Mouse (Mus musculus) C2C12 (cell line): ENCODE results near the gene Rhbdl1. TPM values are rescaled to one million over a fixed set of nuclear protein-coding genes. Genes with fewer than 3 reads are reported as not detected.

Experiments
- H3K27me3 ChIP-seq: one replicate; pipeline ENCODE4 v1.6.1; 2011; ENCODE audit not compliant: control insufficient read depth, insufficient read depth, insufficient read length
- H3K36me3 ChIP-seq: one replicate; pipeline ENCODE4 v1.6.1; 2011; ENCODE audit not compliant: control insufficient read depth, insufficient read depth
- H3K4me3 ChIP-seq: one replicate; pipeline ENCODE4 v1.5.1; 2011; ENCODE audit warnings: mild to moderate bottlenecking, control low read depth; ENCODE audit not compliant: poor library complexity, insufficient read depth, severe bottlenecking
- H3K79me2 ChIP-seq: one replicate; pipeline ENCODE4 v1.6.1; 2011; ENCODE audit not compliant: control insufficient read depth, insufficient read depth
- H3K79me3 ChIP-seq: one replicate; pipeline ENCODE4 v1.6.1; 2011; ENCODE audit warnings: low read depth, control low read depth
- H3ac ChIP-seq: one replicate; pipeline ENCODE3; 2011; ENCODE audit warnings: low read depth; ENCODE audit not compliant: control insufficient read depth, insufficient read length
- CEBPB ChIP-seq: IDR thresholded peaks from one replicate; pipeline ENCODE4 v1.6.1; 2011; ENCODE audit warnings: low read depth, mild to moderate bottlenecking, control low read depth, moderate library complexity
- CTCF ChIP-seq: IDR thresholded peaks from one replicate; pipeline ENCODE4 v1.5.1; 2011; ENCODE audit not compliant: control insufficient read depth, insufficient read depth, insufficient read length
- FOSL1 ChIP-seq: IDR thresholded peaks from one replicate; pipeline ENCODE4 v1.8.0; 2011; ENCODE audit warnings: mild to moderate bottlenecking, low read length; ENCODE audit not compliant: poor library complexity, insufficient read depth, severe bottlenecking
- MAX ChIP-seq: IDR thresholded peaks from one replicate; pipeline ENCODE4 v1.6.1; 2011; ENCODE audit warnings: mild to moderate bottlenecking, control low read depth
- MYOD1 ChIP-seq: IDR thresholded peaks from one replicate; pipeline ENCODE4 v1.6.1; 2011; ENCODE audit warnings: low read depth; ENCODE audit not compliant: control insufficient read depth, insufficient read length
- MYOG ChIP-seq: IDR thresholded peaks from one replicate; pipeline ENCODE4 v1.6.1; 2011; ENCODE audit not compliant: control insufficient read depth, insufficient read length; ENCODE audit errors: extremely low read depth
- USF1 ChIP-seq: IDR thresholded peaks from one replicate; pipeline ENCODE4 v1.6.1; 2011; ENCODE audit warnings: low read depth, mild to moderate bottlenecking, control low read depth, moderate library complexity
- polyA plus RNA-seq: library from polyadenylated mRNA; unstranded; fragments of >200 nt; fragmentation: generic; extraction: Trizol; gene quantifications from one replicate; pipeline ENCODE4 v1.2.1, GENCODE M21; 2012; ENCODE audit warnings: missing spikeins

Rhbdl1 gene
- polyA plus RNA-seq, 1 experiment = 0.40 TPM

- H3K79me3 ChIP-seq = no peaks in the 10 kb centered on the region
- no peaks in the 10 kb centered on the region for H3K36me3 ChIP-seq
- no peaks in the 10 kb centered on the region for H3K27me3 ChIP-seq
- H3K79me2 ChIP-seq = peaks cover 13% of the 10 kb centered on the region
- H3ac ChIP-seq = peak within 1 kb of the TSS; percentile 75
- TF ChIP-seq FOSL1 (no peak), USF1 (no peak), CTCF (no peak), MYOG (no peak), MYOD1 (no peak)
- peak within 1 kb of the TSS; percentile 57 for H3K4me3 ChIP-seq
Observed at GRCm38 (mm10) chr17:25823452-25823851, 13.6 kb downstream of the Rhbdl1 start, which contains the start of gene Wdr24. Gene Wdr24 (plus strand): TSS chr17:25823627.

- H3K27me3 ChIP-seq = no peaks in the 10 kb centered on the region
- peak overlapping the region; percentile 12 for H3ac ChIP-seq
- TF ChIP-seq MAX (no peak), CEBPB (no peak), USF1 (no peak), CTCF (no peak), MYOD1 (no peak), FOSL1 (no peak), MYOG (no peak)
- no peak overlapping the region for H3K4me3 ChIP-seq
- no peaks in the 10 kb centered on the region for H3K79me3 ChIP-seq
- no peaks in the 10 kb centered on the region for H3K36me3 ChIP-seq
- peaks cover 4% of the 10 kb centered on the region for H3K79me2 ChIP-seq
Observed at GRCm38 (mm10) chr17:25818851-25819780, 18.0 kb downstream of the Rhbdl1 start.

DNA sequence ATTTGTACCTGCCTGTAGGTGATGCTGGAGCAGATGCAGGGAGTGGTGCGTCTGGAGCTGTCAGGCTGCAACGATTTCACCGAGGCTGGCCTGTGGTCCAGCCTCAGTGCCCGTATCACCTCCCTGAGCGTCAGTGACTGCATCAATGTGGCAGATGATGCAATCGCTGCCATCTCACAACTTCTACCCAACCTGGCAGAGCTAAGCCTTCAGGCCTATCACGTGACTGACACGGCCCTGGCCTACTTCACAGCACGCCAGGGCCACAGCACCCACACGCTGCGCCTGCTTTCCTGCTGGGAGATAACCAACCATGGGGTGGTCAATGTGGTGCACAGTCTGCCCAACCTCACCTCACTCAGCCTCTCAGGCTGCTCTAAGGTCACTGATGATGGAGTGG is 19.4 kb downstream of the Rhbdl1 start:
- no peaks in the 10 kb centered on the region for H3K79me3 ChIP-seq
- no peaks in the 10 kb centered on the region for H3K79me2 ChIP-seq
- no peaks in the 10 kb centered on the region for H3K36me3 ChIP-seq
- H3K27me3 ChIP-seq = no peaks in the 10 kb centered on the region
- H3K4me3 ChIP-seq = no peak overlapping the region
- TF ChIP-seq CEBPB (no peak), MYOG (no peak), USF1 (no peak), CTCF (no peak), MAX (no peak), MYOD1 (no peak), FOSL1 (no peak)
- no peak overlapping the region for H3ac ChIP-seq

DNA sequence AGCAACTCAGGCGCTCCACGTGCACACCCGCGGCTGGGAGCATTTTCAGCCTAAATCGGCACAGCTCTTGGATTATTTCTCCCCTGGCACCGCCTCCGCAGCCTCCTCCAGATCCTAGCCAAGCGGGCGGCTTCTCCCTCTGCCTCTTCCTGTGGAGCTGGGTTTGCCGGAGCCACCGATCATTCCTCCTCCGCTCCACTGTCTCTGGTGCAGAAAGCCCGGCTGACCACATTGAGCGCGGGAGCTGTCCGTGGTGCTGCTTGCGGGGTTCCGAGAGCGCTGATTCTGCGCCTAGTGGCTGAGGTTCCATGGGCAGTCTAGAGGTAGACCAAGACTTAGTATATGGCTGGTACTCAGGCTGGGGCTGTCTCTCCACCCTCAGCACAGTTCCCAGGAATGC is 23.6 kb downstream of the Rhbdl1 start:
- no peak overlapping the region for H3ac ChIP-seq
- H3K4me3 ChIP-seq = no peak overlapping the region
- no peaks in the 10 kb centered on the region for H3K27me3 ChIP-seq

DNA sequence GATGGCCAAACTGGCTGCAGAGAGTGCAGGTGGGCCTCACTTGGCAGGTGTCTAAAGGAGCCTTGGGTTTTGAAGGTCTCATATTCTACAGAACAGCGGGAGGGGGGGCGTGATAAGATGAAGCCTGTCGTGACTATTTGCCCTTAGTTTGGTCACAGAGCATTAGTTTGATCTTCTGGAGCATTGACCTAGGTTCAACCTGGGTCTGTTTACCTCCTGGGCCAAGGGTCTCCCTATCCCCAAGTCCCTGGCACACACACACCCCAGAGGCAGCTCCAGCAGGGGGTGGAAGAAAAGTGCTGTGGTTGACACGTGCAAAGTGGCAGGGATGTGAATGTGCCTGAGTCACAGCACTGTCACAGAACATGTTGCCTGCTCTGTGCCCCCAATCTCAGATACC is 26.2 kb downstream of the Rhbdl1 start:
- no peaks in the 10 kb centered on the region for H3K36me3 ChIP-seq
- no peaks in the 10 kb centered on the region for H3K79me3 ChIP-seq
- no peaks in the 10 kb centered on the region for H3K79me2 ChIP-seq
- H3ac ChIP-seq = no peak overlapping the region
- no peak for TF ChIP-seq CTCF
- no peak for TF ChIP-seq FOSL1
- no peak for TF ChIP-seq MAX
- TF ChIP-seq MYOG = no peak
- TF ChIP-seq USF1 = no peak
- no peak overlapping the region for H3K4me3 ChIP-seq
- H3K27me3 ChIP-seq = no peaks in the 10 kb centered on the region

More for the DNA sequence above, 23.6 kb downstream of the Rhbdl1 start:
- H3K79me2 ChIP-seq = no peaks in the 10 kb centered on the region
- H3K36me3 ChIP-seq = no peaks in the 10 kb centered on the region
- no peak for TF ChIP-seq USF1
- TF ChIP-seq MAX = peak; percentile 68
- H3K79me3 ChIP-seq = no peaks in the 10 kb centered on the region
